13 mouse cellular contexts compared by ENCODE assay signal in the genomic region with DNA sequence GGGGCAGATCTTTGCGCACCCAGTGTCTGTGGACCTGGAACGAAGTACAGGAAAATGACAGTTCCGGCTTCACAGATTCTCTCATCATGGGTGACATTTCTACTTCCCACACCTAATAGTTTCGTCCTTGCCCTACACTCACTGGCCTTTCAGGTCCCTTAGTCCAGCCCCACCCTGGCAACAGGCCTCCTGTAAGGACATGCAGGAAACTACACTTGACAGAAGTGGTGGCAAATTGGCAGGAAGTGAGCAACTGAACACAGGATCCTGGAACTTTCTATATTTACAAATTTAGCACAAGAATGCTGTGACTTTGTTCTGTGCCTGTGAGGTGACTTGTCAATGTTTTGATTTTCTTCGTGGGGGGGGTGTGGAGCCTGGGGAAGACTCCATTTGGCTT. TPM values are rescaled to one million over a fixed set of nuclear protein-coding genes. Genes with fewer than 3 reads are reported as not detected.
A peak's percentile ranks its signal among the peaks of the same experiment; 100 is the strongest.
DNase-seq lines count a peak whose midpoint lies in the region; ATAC-seq lines count a peak whose summit lies in the region.
"Had no signal": no experiment of that assay in that cellular context is flagged by ENCODE, and none has a peak within 500 bp of the region (broad histone marks: within the 10 kb centered on the region; RNA-seq: fewer than 3 reads in every experiment).

No protein-coding gene starts in this region.

- intact Hi-C loops in left cerebral cortex, postnatal 4 days (cut with DNase I), result no loop called here

- no peaks in the 10 kb centered on the region for H3K36me3 ChIP-seq in liver, embryonic 12.5 days
- H3K36me3 ChIP-seq: forebrain, embryonic 12.5 days; hindbrain, embryonic 10.5 days had no signal

- DNase-seq in adrenal gland, adult (ENCODE audit: inconsistent age in 2 of 2, low spot score in 1 of 2), result peak; percentile 13 to 52
- no peak for DNase-seq in adrenal gland, adult 18-20 months (ENCODE audit: low spot score in 2 of 2)
- peak; percentile 57 to 58 for DNase-seq in kidney, postnatal 36 days
- DNase-seq in left cerebral cortex, postnatal 4 days, result no peak
- no peak for DNase-seq in thymus, postnatal 25 days
- DNase-seq: layer of hippocampus, adult 9-11 months had no signal

- ATAC-seq in granulocyte monocyte progenitor cell, adult 5-6 weeks (replicated peaks; ENCODE audit: poor library complexity, severe bottlenecking), result peak; percentile 33; the same call in 1 of the 2 replicates
- ATAC-seq in megakaryocyte progenitor cell, adult 5-6 weeks (replicated peaks; ENCODE audit: poor library complexity), result peak; percentile 34; the same call in 1 of the 2 replicates
- ATAC-seq in liver, embryonic 12.5 days, result no peak

- no peak overlapping the region for H3K9ac ChIP-seq in liver, embryonic 12.5 days
- H3K9ac ChIP-seq: forebrain, embryonic 12.5 days had no signal

- no peaks in the 10 kb centered on the region for H3K9me3 ChIP-seq in liver, embryonic 12.5 days (replicated peaks)
- H3K9me3 ChIP-seq: forebrain, embryonic 12.5 days; megakaryocyte, embryonic 14.5 days had no signal

- no peak overlapping the region for H3K4me3 ChIP-seq in liver, embryonic 12.5 days
- H3K4me3 ChIP-seq: forebrain, embryonic 12.5 days; hindbrain, embryonic 10.5 days; megakaryocyte, embryonic 14.5 days; myocyte had no signal

- H3K4me2 ChIP-seq in liver, embryonic 12.5 days, result no peak overlapping the region
- H3K4me2 ChIP-seq: forebrain, embryonic 12.5 days had no signal

- no peak overlapping the region for H3K27ac ChIP-seq in liver, embryonic 12.5 days
- H3K27ac ChIP-seq: forebrain, embryonic 12.5 days; hindbrain, embryonic 10.5 days had no signal

- 59% methylated on average over 5 of the region's 5 CpGs for WGBS in liver, embryonic 12.5 days (ENCODE audit: insufficient replicate concordance)

- no peaks in the 10 kb centered on the region for H3K27me3 ChIP-seq in liver, embryonic 12.5 days (replicated peaks)
- H3K27me3 ChIP-seq: forebrain, embryonic 12.5 days; megakaryocyte, embryonic 14.5 days had no signal

- no peaks in the 10 kb centered on the region for H3K4me1 ChIP-seq in liver, embryonic 12.5 days
- H3K4me1 ChIP-seq: forebrain, embryonic 12.5 days; hindbrain, embryonic 10.5 days had no signal

RNA-seq across cellular contexts. Expression of a gene that starts 40.1 kb away (rescaled TPM):
- total RNA-seq in adrenal gland, adult 18-20 months (2021), result 10 to 100 TPM in 1 of 2 experiments, 1 to 10 TPM in 1; 6.7 to 11.2 TPM
- not detected in 2 replicates for total RNA-seq in granulocyte monocyte progenitor cell, adult 5-6 weeks (2014; fragmentation: Nextera tagmentation)
- total RNA-seq in granulocyte monocyte progenitor cell, adult 5-6 weeks (2017), result not detected in 2 replicates
- not detected in 2 replicates for total RNA-seq in megakaryocyte progenitor cell, adult 5-6 weeks (2015)
- total RNA-seq in megakaryocyte progenitor cell, adult 5-6 weeks (2017), result 0.42 TPM in 1 of 2 replicates, not detected in the other
- total RNA-seq in left cerebral cortex, postnatal 4 days (2021), result 10 to 100 TPM; 47.8 to 53.4 TPM
- 0.46 and 0.79 TPM in 2 replicates for polyA plus RNA-seq in liver, embryonic 12.5 days (2016; fragmentation: Nextera tagmentation; extraction: Ambion mirVana)

Comparison
In these comparisons a context has a peak if more than half of its experiments do, and no peak if none do; other contexts are left out.
1. DNase-seq: peak in adrenal gland, adult (2 of 2) and kidney, postnatal 36 days (2 of 2); none in adrenal gland, adult 18-20 months (0 of 2), left cerebral cortex, postnatal 4 days (single experiment) and thymus, postnatal 25 days (single experiment).
2. RNA of a gene that starts 40.1 kb away (total RNA-seq): 47.8 to 53.4 TPM in left cerebral cortex, postnatal 4 days and 6.7 to 11.2 TPM in adrenal gland, adult 18-20 months; 0.42 TPM in megakaryocyte progenitor cell, adult 5-6 weeks and not detected in granulocyte monocyte progenitor cell, adult 5-6 weeks; every median in the first group is over 4 times any median in the second.